Mouse (Mus musculus): ENCODE data around the gene Bnip1.

DNA sequence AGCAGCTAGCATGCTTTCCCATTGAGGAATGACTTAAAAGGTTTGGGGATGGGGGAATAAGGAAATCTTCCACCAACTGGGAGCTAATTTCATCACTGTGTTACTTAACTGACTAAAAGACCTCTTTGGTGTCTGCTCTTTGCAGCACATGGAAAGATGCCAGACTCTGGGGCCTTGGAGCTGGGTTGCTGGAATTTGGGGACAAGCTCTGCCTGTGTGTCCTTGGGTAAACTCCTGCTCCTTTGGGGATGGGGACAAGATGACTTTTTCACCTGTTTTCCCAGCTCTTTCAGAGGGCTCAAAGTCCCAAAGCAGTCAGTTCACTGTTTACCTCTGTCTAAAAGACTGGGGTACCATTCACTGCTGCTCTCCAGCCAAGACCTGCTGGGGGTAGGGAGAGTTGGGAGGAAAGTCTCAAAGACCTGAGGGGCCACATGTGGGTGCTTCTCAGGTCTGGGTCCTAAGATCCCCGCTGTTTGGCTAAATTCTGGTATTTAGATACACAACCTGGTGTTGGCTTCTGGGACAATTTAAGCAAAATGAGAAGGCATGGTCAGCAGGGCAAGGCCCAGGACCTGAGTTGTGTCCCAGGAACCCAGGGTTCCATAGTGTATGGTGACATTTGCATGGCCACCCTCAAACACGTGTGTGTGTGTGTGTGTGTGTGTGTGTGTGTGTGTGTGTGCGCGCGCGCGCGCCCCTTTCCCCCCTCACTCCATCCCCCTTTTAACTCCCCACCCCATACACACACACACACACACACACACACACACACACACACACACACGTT lies 54.3 kb downstream of the Bnip1 start:
- no peak for TF ChIP-seq MAX (IDR thresholded peaks at IDR 0.05)
- TF ChIP-seq CTCF (IDR thresholded peaks at IDR 0.05; ENCODE audit: control insufficient read depth, insufficient read depth, insufficient read length): no peak
- TF ChIP-seq CEBPB (IDR thresholded peaks at IDR 0.05; ENCODE audit: low read depth): no peak
- no peak for TF ChIP-seq MYOG (IDR thresholded peaks at IDR 0.05; ENCODE audit: control insufficient read depth, extremely low read depth, insufficient read length)
- no peak for TF ChIP-seq USF1 (IDR thresholded peaks at IDR 0.05; ENCODE audit: low read depth)

All from C2C12 (cell line).